Mouse (Mus musculus): Measurements from ENCODE around the gene Tmem63b. TPM values are rescaled to one million over a fixed set of nuclear protein-coding genes. Genes with fewer than 3 reads are reported as not detected.

Gene Tmem63b
- total and polyA plus RNA-seq, 2 experiments from 2014 or later = 139 to 252 TPM

- no peaks in the 10 kb centered on the region for H3K36me3 ChIP-seq (ENCODE audit: insufficient read depth, low read length)
- no peak overlapping the region for H3K27ac ChIP-seq
- H3K4me1 ChIP-seq (ENCODE audit: insufficient read depth, low read length) = no peaks in the 10 kb centered on the region
- 40% methylated on average over 3 of the region's 3 CpGs for WGBS
- no peaks in the 10 kb centered on the region for H3K27me3 ChIP-seq (ENCODE audit: insufficient read depth, low read length)
- peak; percentile 37 for TF ChIP-seq CTCF (IDR thresholded peaks at IDR 0.05; ENCODE audit: low read depth)
- no peak for DNase-seq (ENCODE audit: low spot score)
- no peaks in the 10 kb centered on the region for H3K9me3 ChIP-seq (ENCODE audit: low read length)
- H3K4me3 ChIP-seq (ENCODE audit: low read length) = no peak overlapping the region
- no peak overlapping the region for H3K4me2 ChIP-seq (ENCODE audit: low read depth, low read length)
- no peak overlapping the region for H3K9ac ChIP-seq (replicated peaks; ENCODE audit: low read length)
- ATAC-seq = no peak
Measured at GRCm38 (mm10) chr17:45707376-45707775, 20.7 kb upstream of the Tmem63b start.

- WGBS = 66% methylated on average over 5 of the region's 5 CpGs
- no peak for DNase-seq (ENCODE audit: low spot score)
- H3K4me1 ChIP-seq (ENCODE audit: insufficient read depth, low read length) = no peaks in the 10 kb centered on the region
- H3K9ac ChIP-seq (replicated peaks; ENCODE audit: low read length) = no peak overlapping the region
- H3K36me3 ChIP-seq (ENCODE audit: insufficient read depth, low read length) = no peaks in the 10 kb centered on the region
- no peak for ATAC-seq
- TF ChIP-seq CTCF (IDR thresholded peaks at IDR 0.05; ENCODE audit: low read depth) = no peak
- no peak overlapping the region for H3K4me3 ChIP-seq (ENCODE audit: low read length)
- no peak overlapping the region for H3K27ac ChIP-seq
- no peak overlapping the region for H3K4me2 ChIP-seq (ENCODE audit: low read depth, low read length)
- H3K9me3 ChIP-seq (ENCODE audit: low read length) = no peaks in the 10 kb centered on the region
- no peaks in the 10 kb centered on the region for H3K27me3 ChIP-seq (ENCODE audit: insufficient read depth, low read length)
Measured at GRCm38 (mm10) chr17:45706796-45707195, 20.1 kb upstream of the Tmem63b start.

- no peak for ATAC-seq
- DNase-seq (ENCODE audit: low spot score) = no peak
- Histone ChIP-seq H3K9ac (replicated peaks; ENCODE audit: low read length) (no peak overlapping the region), H3K4me2 (ENCODE audit: low read depth, low read length) (no peak overlapping the region), H3K4me3 (ENCODE audit: low read length) (no peak overlapping the region), H3K27me3 (ENCODE audit: insufficient read depth, low read length) (no peaks in the 10 kb centered on the region), H3K9me3 (ENCODE audit: low read length) (no peaks in the 10 kb centered on the region), H3K4me1 (ENCODE audit: insufficient read depth, low read length) (no peaks in the 10 kb centered on the region), H3K36me3 (ENCODE audit: insufficient read depth, low read length) (no peaks in the 10 kb centered on the region), H3K27ac (no peak overlapping the region)
- no peak for TF ChIP-seq CTCF (IDR thresholded peaks at IDR 0.05; ENCODE audit: low read depth)
- WGBS = 67% methylated on average over 7 of the region's 7 CpGs
Measured at GRCm38 (mm10) chr17:45703187-45703586, 16.5 kb upstream of the Tmem63b start.

GRCm38 (mm10) chr17:45702254-45702653 lies 15.5 kb upstream of the Tmem63b start:
- Histone ChIP-seq H3K9ac (replicated peaks; ENCODE audit: low read length) (no peak overlapping the region), H3K27ac (no peak overlapping the region), H3K4me3 (ENCODE audit: low read length) (no peak overlapping the region), H3K36me3 (ENCODE audit: insufficient read depth, low read length) (no peaks in the 10 kb centered on the region), H3K4me1 (ENCODE audit: insufficient read depth, low read length) (no peaks in the 10 kb centered on the region), H3K27me3 (ENCODE audit: insufficient read depth, low read length) (no peaks in the 10 kb centered on the region), H3K9me3 (ENCODE audit: low read length) (no peaks in the 10 kb centered on the region), H3K4me2 (ENCODE audit: low read depth, low read length) (no peak overlapping the region)
- TF ChIP-seq CTCF (IDR thresholded peaks at IDR 0.05; ENCODE audit: low read depth) = no peak
- 53% methylated on average over 4 of the region's 4 CpGs for WGBS
- ATAC-seq = no peak
- no peak for DNase-seq (ENCODE audit: low spot score)

- no peak for TF ChIP-seq CTCF (IDR thresholded peaks at IDR 0.05; ENCODE audit: low read depth)
- WGBS = 63% methylated on average over 9 of the region's 9 CpGs
- Histone ChIP-seq H3K27me3 (ENCODE audit: insufficient read depth, low read length) (no peaks in the 10 kb centered on the region), H3K4me2 (ENCODE audit: low read depth, low read length) (no peak overlapping the region), H3K4me1 (ENCODE audit: insufficient read depth, low read length) (no peaks in the 10 kb centered on the region), H3K9me3 (ENCODE audit: low read length) (no peaks in the 10 kb centered on the region), H3K27ac (no peak overlapping the region; the same call in 1 of the 2 replicates), H3K36me3 (ENCODE audit: insufficient read depth, low read length) (no peaks in the 10 kb centered on the region), H3K9ac (replicated peaks; ENCODE audit: low read length) (no peak overlapping the region), H3K4me3 (ENCODE audit: low read length) (no peak overlapping the region)
- DNase-seq (ENCODE audit: low spot score) = no peak
- no peak for ATAC-seq
Measured at GRCm38 (mm10) chr17:45701236-45701591, 14.5 kb upstream of the Tmem63b start.

GRCm38 (mm10) chr17:45700496-45701235 lies 14.0 kb upstream of the Tmem63b start:
- Histone ChIP-seq H3K36me3 (ENCODE audit: insufficient read depth, low read length) (no peaks in the 10 kb centered on the region), H3K4me3 (ENCODE audit: low read length) (no peak overlapping the region), H3K27ac (no peak overlapping the region; the same call in 1 of the 2 replicates), H3K4me1 (ENCODE audit: insufficient read depth, low read length) (no peaks in the 10 kb centered on the region), H3K9me3 (ENCODE audit: low read length) (no peaks in the 10 kb centered on the region), H3K27me3 (ENCODE audit: insufficient read depth, low read length) (no peaks in the 10 kb centered on the region), H3K4me2 (ENCODE audit: low read depth, low read length) (no peak overlapping the region), H3K9ac (replicated peaks; ENCODE audit: low read length) (no peak overlapping the region)
- ATAC-seq (0 out of 2 replicates have a peak, but pooled peaks have one; percentile 29), DNase-seq (ENCODE audit: low spot score) (no peak)
- 48% methylated on average over 9 of the region's 16 CpGs for WGBS
- TF ChIP-seq CTCF (IDR thresholded peaks at IDR 0.05; ENCODE audit: low read depth) = no peak

- TF ChIP-seq CTCF (IDR thresholded peaks at IDR 0.05; ENCODE audit: low read depth) = no peak
- 92% methylated on average over 3 of the region's 3 CpGs for WGBS
- H3K36me3 ChIP-seq (ENCODE audit: insufficient read depth, low read length) = no peaks in the 10 kb centered on the region
- H3K4me2 ChIP-seq (ENCODE audit: low read depth, low read length) = no peak overlapping the region
- H3K27ac ChIP-seq = no peak overlapping the region
- no peaks in the 10 kb centered on the region for H3K27me3 ChIP-seq (ENCODE audit: insufficient read depth, low read length)
- H3K9me3 ChIP-seq (ENCODE audit: low read length) = no peaks in the 10 kb centered on the region
- DNase-seq (ENCODE audit: low spot score) = no peak
- ATAC-seq = no peak
- no peak overlapping the region for H3K9ac ChIP-seq (replicated peaks; ENCODE audit: low read length)
- H3K4me1 ChIP-seq (ENCODE audit: insufficient read depth, low read length) = no peaks in the 10 kb centered on the region
- no peak overlapping the region for H3K4me3 ChIP-seq (ENCODE audit: low read length)
Measured at GRCm38 (mm10) chr17:45699039-45699740, 12.5 kb upstream of the Tmem63b start.
